12 mouse cellular contexts compared by ENCODE assay signal in genomic region chr6:83020836-83021593, GRCm38 (mm10).
"Had no signal": no experiment of that assay in that cellular context is flagged by ENCODE, and none has a peak within 500 bp of the region (broad histone marks: within the 10 kb centered on the region; RNA-seq: fewer than 3 reads in every experiment).

No protein-coding gene starts in this region.

- H3K36me3 ChIP-seq: intestine, embryonic 15.5 days; limb, embryonic 15.5 days; lung, embryonic 15.5 days; midbrain, embryonic 13.5 days; neural tube, embryonic 15.5 days had no signal

- ATAC-seq: intestine, embryonic 15.5 days; midbrain, embryonic 13.5 days had no signal

- H3K27ac ChIP-seq: intestine, embryonic 15.5 days; left cerebral cortex, adult 2 months; limb, embryonic 15.5 days; lung, embryonic 15.5 days; macrophage; midbrain, embryonic 13.5 days; neural tube, embryonic 15.5 days had no signal

- H3K4me1 ChIP-seq: lung, embryonic 15.5 days; midbrain, embryonic 13.5 days; neural tube, embryonic 15.5 days had no signal

- H3K4me3 ChIP-seq: intestine, embryonic 15.5 days; left cerebral cortex, adult 2 months; limb, embryonic 15.5 days; lung, embryonic 15.5 days; midbrain, embryonic 13.5 days; neural tube, embryonic 15.5 days had no signal

- H3K27me3 ChIP-seq: intestine, embryonic 15.5 days; limb, embryonic 15.5 days; lung, embryonic 15.5 days; midbrain, embryonic 13.5 days; neural tube, embryonic 15.5 days had no signal

- H3K4me2 ChIP-seq: intestine, embryonic 15.5 days; limb, embryonic 15.5 days; lung, embryonic 15.5 days; midbrain, embryonic 13.5 days; neural tube, embryonic 15.5 days had no signal

- H3K9me3 ChIP-seq: intestine, embryonic 15.5 days; limb, embryonic 15.5 days; lung, embryonic 15.5 days; midbrain, embryonic 13.5 days; neural tube, embryonic 15.5 days had no signal

- H3K9ac ChIP-seq: intestine, embryonic 15.5 days; limb, embryonic 15.5 days; lung, embryonic 15.5 days; midbrain, embryonic 13.5 days; neural tube, embryonic 15.5 days had no signal

- DNase-seq: kidney, adult 2 months; lung, postnatal 14 days; right cerebral cortex, adult 18-20 months; right cerebral cortex, postnatal 25 days; thymus, postnatal 4 days had no signal
